Mouse (Mus musculus): ENCODE data around the gene L2hgdh. TPM values are rescaled to one million over a fixed set of nuclear protein-coding genes. Genes with fewer than 3 reads are reported as not detected.

L2hgdh gene
- polyA plus RNA-seq, 1 experiment from 2014 or later: 17.3 TPM

- H3K9ac ChIP-seq (replicated peaks; ENCODE audit: low read length): no peak overlapping the region
- DNase-seq (ENCODE audit: low spot score): no peak
- H3K9me3 ChIP-seq (replicated peaks; ENCODE audit: control insufficient read depth, low read length): peaks cover 4% of the 10 kb centered on the region; the same call in 1 of the 2 replicates
- H3K4me1 ChIP-seq (ENCODE audit: control insufficient read depth, insufficient read depth, low read length): no peaks in the 10 kb centered on the region
- 60% methylated on average over 2 of the region's 2 CpGs for WGBS
- peaks cover 4% of the 10 kb centered on the region for H3K36me3 ChIP-seq (replicated peaks; ENCODE audit: control insufficient read depth, insufficient read depth, low read depth, low read length)
- H3K27me3 ChIP-seq (ENCODE audit: control insufficient read depth, insufficient read depth, low read length): no peaks in the 10 kb centered on the region
- H3K4me2 ChIP-seq (ENCODE audit: low read depth, low read length): peak overlapping the region; percentile 79; the same call in 1 of the 2 replicates
- ATAC-seq (replicated peaks; ENCODE audit: insufficient number of reproducible peaks, low FRiP score, low TSS enrichment, low read depth): no peak
- no peak overlapping the region for H3K4me3 ChIP-seq (ENCODE audit: low read depth, low read length)
- no peak overlapping the region for H3K27ac ChIP-seq (replicated peaks; ENCODE audit: low read depth, low read length)
Measured at GRCm38 (mm10) chr12:69723376-69723775, 1.3 kb downstream of the L2hgdh start.

DNA sequence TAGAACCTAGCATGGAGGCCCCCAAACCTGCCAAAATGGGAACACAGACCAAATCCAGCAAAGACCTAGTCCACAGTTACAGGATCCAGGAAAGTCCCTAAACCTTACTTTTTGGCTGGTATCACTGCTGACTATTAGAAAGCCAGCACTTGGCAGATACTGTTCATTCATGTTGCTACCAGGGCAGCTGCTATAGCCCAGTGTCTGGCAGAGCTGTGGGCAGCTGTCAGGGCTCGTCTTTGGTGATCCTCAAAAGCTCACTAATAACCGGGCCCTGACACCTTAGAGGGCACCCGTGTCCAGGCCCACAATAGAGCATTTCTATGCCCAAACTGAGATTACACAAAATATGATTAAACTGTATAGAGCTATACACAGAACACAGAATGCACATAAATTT is 1.8 kb downstream of the L2hgdh start:
- Histone ChIP-seq H3K27ac (replicated peaks; ENCODE audit: low read depth, low read length) (no peak overlapping the region), H3K9ac (replicated peaks; ENCODE audit: low read length) (no peak overlapping the region), H3K4me1 (ENCODE audit: control insufficient read depth, insufficient read depth, low read length) (no peaks in the 10 kb centered on the region), H3K9me3 (replicated peaks; ENCODE audit: control insufficient read depth, low read length) (peaks cover 4% of the 10 kb centered on the region; the same call in 1 of the 2 replicates), H3K27me3 (ENCODE audit: control insufficient read depth, insufficient read depth, low read length) (no peaks in the 10 kb centered on the region), H3K36me3 (replicated peaks; ENCODE audit: control insufficient read depth, insufficient read depth, low read depth, low read length) (peaks cover 4% of the 10 kb centered on the region), H3K4me2 (ENCODE audit: low read depth, low read length) (no peak overlapping the region), H3K4me3 (ENCODE audit: low read depth, low read length) (no peak overlapping the region)
- no peak for DNase-seq (ENCODE audit: low spot score)
- 92% methylated on average over 3 of the region's 3 CpGs for WGBS
- ATAC-seq (replicated peaks; ENCODE audit: insufficient number of reproducible peaks, low FRiP score, low TSS enrichment, low read depth): no peak

GRCm38 (mm10) chr12:69713628-69714027 is 11.0 kb downstream of the L2hgdh start:
- Histone ChIP-seq H3K9ac (replicated peaks; ENCODE audit: low read length) (no peak overlapping the region), H3K4me2 (ENCODE audit: low read depth, low read length) (no peak overlapping the region), H3K9me3 (replicated peaks; ENCODE audit: control insufficient read depth, low read length) (no peaks in the 10 kb centered on the region), H3K27ac (replicated peaks; ENCODE audit: low read depth, low read length) (no peak overlapping the region), H3K36me3 (replicated peaks; ENCODE audit: control insufficient read depth, insufficient read depth, low read depth, low read length) (no peaks in the 10 kb centered on the region), H3K4me3 (ENCODE audit: low read depth, low read length) (no peak overlapping the region), H3K27me3 (ENCODE audit: control insufficient read depth, insufficient read depth, low read length) (no peaks in the 10 kb centered on the region), H3K4me1 (ENCODE audit: control insufficient read depth, insufficient read depth, low read length) (no peaks in the 10 kb centered on the region)
- DNase-seq (ENCODE audit: low spot score) (no peak), ATAC-seq (replicated peaks; ENCODE audit: insufficient number of reproducible peaks, low FRiP score, low TSS enrichment, low read depth) (no peak)

- WGBS: 88% methylated on average over 11 of the region's 11 CpGs
- no peak overlapping the region for H3K4me3 ChIP-seq (ENCODE audit: low read depth, low read length)
Measured at GRCm38 (mm10) chr12:69704799-69705458, 19.7 kb downstream of the L2hgdh start.

GRCm38 (mm10) chr12:69698352-69698751 is 26.3 kb downstream of the L2hgdh start:
- Histone ChIP-seq H3K27me3 (ENCODE audit: control insufficient read depth, insufficient read depth, low read length) (no peaks in the 10 kb centered on the region), H3K4me1 (ENCODE audit: control insufficient read depth, insufficient read depth, low read length) (no peaks in the 10 kb centered on the region), H3K36me3 (replicated peaks; ENCODE audit: control insufficient read depth, insufficient read depth, low read depth, low read length) (no peaks in the 10 kb centered on the region), H3K4me3 (ENCODE audit: low read depth, low read length) (no peak overlapping the region), H3K9ac (replicated peaks; ENCODE audit: low read length) (no peak overlapping the region), H3K27ac (replicated peaks; ENCODE audit: low read depth, low read length) (no peak overlapping the region), H3K9me3 (replicated peaks; ENCODE audit: control insufficient read depth, low read length) (no peaks in the 10 kb centered on the region), H3K4me2 (ENCODE audit: low read depth, low read length) (no peak overlapping the region)
- 89% methylated on average over 6 of the region's 6 CpGs for WGBS
- ATAC-seq (replicated peaks; ENCODE audit: insufficient number of reproducible peaks, low FRiP score, low TSS enrichment, low read depth): no peak
- DNase-seq (ENCODE audit: low spot score): no peak

More at GRCm38 (mm10) chr12:69704799-69705458, 19.7 kb downstream of the L2hgdh start:
- no peak for DNase-seq (ENCODE audit: low spot score)
- Histone ChIP-seq H3K4me2 (ENCODE audit: low read depth, low read length) (no peak overlapping the region), H3K4me1 (ENCODE audit: control insufficient read depth, insufficient read depth, low read length) (no peaks in the 10 kb centered on the region), H3K9ac (replicated peaks; ENCODE audit: low read length) (no peak overlapping the region), H3K27me3 (ENCODE audit: control insufficient read depth, insufficient read depth, low read length) (no peaks in the 10 kb centered on the region), H3K9me3 (replicated peaks; ENCODE audit: control insufficient read depth, low read length) (no peaks in the 10 kb centered on the region), H3K36me3 (replicated peaks; ENCODE audit: control insufficient read depth, insufficient read depth, low read depth, low read length) (no peaks in the 10 kb centered on the region), H3K27ac (replicated peaks; ENCODE audit: low read depth, low read length) (no peak overlapping the region)
- no peak for ATAC-seq (replicated peaks; ENCODE audit: insufficient number of reproducible peaks, low FRiP score, low TSS enrichment, low read depth)

GRCm38 (mm10) chr12:69696746-69697145 is 27.9 kb downstream of the L2hgdh start:
- 73% methylated on average over 5 of the region's 5 CpGs for WGBS
- H3K4me1 ChIP-seq (ENCODE audit: control insufficient read depth, insufficient read depth, low read length): no peaks in the 10 kb centered on the region
- H3K9ac ChIP-seq (replicated peaks; ENCODE audit: low read length): no peak overlapping the region
- H3K4me2 ChIP-seq (ENCODE audit: low read depth, low read length): no peak overlapping the region
- no peak overlapping the region for H3K27ac ChIP-seq (replicated peaks; ENCODE audit: low read depth, low read length)
- no peaks in the 10 kb centered on the region for H3K9me3 ChIP-seq (replicated peaks; ENCODE audit: control insufficient read depth, low read length)
- H3K27me3 ChIP-seq (ENCODE audit: control insufficient read depth, insufficient read depth, low read length): no peaks in the 10 kb centered on the region
- H3K36me3 ChIP-seq (replicated peaks; ENCODE audit: control insufficient read depth, insufficient read depth, low read depth, low read length): no peaks in the 10 kb centered on the region
- DNase-seq (ENCODE audit: low spot score): peak; percentile 69
- no peak for ATAC-seq (replicated peaks; ENCODE audit: insufficient number of reproducible peaks, low FRiP score, low TSS enrichment, low read depth)
- H3K4me3 ChIP-seq (ENCODE audit: low read depth, low read length): no peak overlapping the region

GRCm38 (mm10) chr12:69693471-69693870 is 31.2 kb downstream of the L2hgdh start:
- H3K9me3 ChIP-seq (replicated peaks; ENCODE audit: control insufficient read depth, low read length): no peaks in the 10 kb centered on the region
- no peak overlapping the region for H3K4me3 ChIP-seq (ENCODE audit: low read depth, low read length)
- ATAC-seq (replicated peaks; ENCODE audit: insufficient number of reproducible peaks, low FRiP score, low TSS enrichment, low read depth): no peak; the same call in 1 of the 2 replicates
- H3K36me3 ChIP-seq (replicated peaks; ENCODE audit: control insufficient read depth, insufficient read depth, low read depth, low read length): no peaks in the 10 kb centered on the region
- H3K27me3 ChIP-seq (ENCODE audit: control insufficient read depth, insufficient read depth, low read length): no peaks in the 10 kb centered on the region
- WGBS: 73% methylated on average over 17 of the region's 17 CpGs
- no peak overlapping the region for H3K27ac ChIP-seq (replicated peaks; ENCODE audit: low read depth, low read length)
- no peaks in the 10 kb centered on the region for H3K4me1 ChIP-seq (ENCODE audit: control insufficient read depth, insufficient read depth, low read length)
- no peak for DNase-seq (ENCODE audit: low spot score)
- no peak overlapping the region for H3K9ac ChIP-seq (replicated peaks; ENCODE audit: low read length)
- H3K4me2 ChIP-seq (ENCODE audit: low read depth, low read length): no peak overlapping the region

GRCm38 (mm10) chr12:69690714-69691113 is 34.0 kb downstream of the L2hgdh start:
- no peak for DNase-seq (ENCODE audit: low spot score)

More at GRCm38 (mm10) chr12:69690714-69691113, 34.0 kb downstream of the L2hgdh start:
- Histone ChIP-seq H3K4me1 (ENCODE audit: control insufficient read depth, insufficient read depth, low read length) (no peaks in the 10 kb centered on the region), H3K27ac (replicated peaks; ENCODE audit: low read depth, low read length) (no peak overlapping the region), H3K9ac (replicated peaks; ENCODE audit: low read length) (no peak overlapping the region), H3K36me3 (replicated peaks; ENCODE audit: control insufficient read depth, insufficient read depth, low read depth, low read length) (no peaks in the 10 kb centered on the region), H3K27me3 (ENCODE audit: control insufficient read depth, insufficient read depth, low read length) (no peaks in the 10 kb centered on the region), H3K4me3 (ENCODE audit: low read depth, low read length) (no peak overlapping the region), H3K9me3 (replicated peaks; ENCODE audit: control insufficient read depth, low read length) (no peaks in the 10 kb centered on the region), H3K4me2 (ENCODE audit: low read depth, low read length) (no peak overlapping the region)
- ATAC-seq (replicated peaks; ENCODE audit: insufficient number of reproducible peaks, low FRiP score, low TSS enrichment, low read depth): no peak
- WGBS: 91% methylated on average over 4 of the region's 4 CpGs

Measured in embryonic facial prominence, embryonic 11.5 days (tissue).